Mouse (Mus musculus): ENCODE data around the gene Gm20388.

GRCm38 (mm10) chr8:122307836-122308235, 2397.2 kb downstream of the Gm20388 start:
- TF ChIP-seq CTCF (IDR thresholded peaks at IDR 0.05; ENCODE audit: low read depth) = no peak
- TF ChIP-seq EP300 (optimal IDR thresholded peaks at IDR 0.05) = no peak
